Mouse (Mus musculus): ENCODE measurements around the gene St14. TPM values are rescaled to one million over a fixed set of nuclear protein-coding genes. Genes with fewer than 3 reads are reported as not detected.
A peak's percentile ranks its signal among the peaks of the same experiment; 100 is the strongest.

The St14 gene
- polyA plus RNA-seq, 1 experiment from 2014 or later = 0.37 TPM

- peaks cover 97% of the 10 kb centered on the region for H3K36me3 ChIP-seq (replicated peaks; ENCODE audit: control insufficient read depth, insufficient read depth)
- no peaks in the 10 kb centered on the region for H3K4me1 ChIP-seq (replicated peaks; ENCODE audit: control insufficient read depth, insufficient read depth, low read length)
- H3K27me3 ChIP-seq (ENCODE audit: control insufficient read depth, insufficient read depth, low read length) = no peaks in the 10 kb centered on the region
- DNase-seq (ENCODE audit: low spot score) = no peak
- no peak overlapping the region for H3K9ac ChIP-seq
- H3K27ac ChIP-seq = no peak overlapping the region
- no peak overlapping the region for H3K4me2 ChIP-seq (replicated peaks)
- no peaks in the 10 kb centered on the region for H3K9me3 ChIP-seq (ENCODE audit: control insufficient read depth, low read length)
- no peak overlapping the region for H3K4me3 ChIP-seq (replicated peaks; ENCODE audit: low read length)
- WGBS = 86% methylated on average over 1 of the region's 1 CpGs
- no peak for ATAC-seq (ENCODE audit: low FRiP score)
Observed at GRCm38 (mm10) chr9:31162911-31163310, 31.3 kb upstream of the St14 start.

- H3K9ac ChIP-seq = no peak overlapping the region
- H3K27me3 ChIP-seq (ENCODE audit: control insufficient read depth, insufficient read depth, low read length) = no peaks in the 10 kb centered on the region
- DNase-seq (ENCODE audit: low spot score) (peak; percentile 40), ATAC-seq (ENCODE audit: low FRiP score) (no peak)
- peaks cover 98% of the 10 kb centered on the region for H3K36me3 ChIP-seq (replicated peaks; ENCODE audit: control insufficient read depth, insufficient read depth)
- H3K4me1 ChIP-seq (replicated peaks; ENCODE audit: control insufficient read depth, insufficient read depth, low read length) = no peaks in the 10 kb centered on the region
- no peak overlapping the region for H3K27ac ChIP-seq
- H3K9me3 ChIP-seq (ENCODE audit: control insufficient read depth, low read length) = no peaks in the 10 kb centered on the region
- WGBS = 85% methylated on average over 4 of the region's 4 CpGs
- no peak overlapping the region for H3K4me3 ChIP-seq (replicated peaks; ENCODE audit: low read length)
- H3K4me2 ChIP-seq (replicated peaks) = no peak overlapping the region
Observed at GRCm38 (mm10) chr9:31159910-31160309, 28.3 kb upstream of the St14 start.

- H3K4me2 ChIP-seq (replicated peaks) = no peak overlapping the region
- H3K36me3 ChIP-seq (replicated peaks; ENCODE audit: control insufficient read depth, insufficient read depth) = peaks cover 95% of the 10 kb centered on the region
- H3K4me1 ChIP-seq (replicated peaks; ENCODE audit: control insufficient read depth, insufficient read depth, low read length) = no peaks in the 10 kb centered on the region
- ATAC-seq (ENCODE audit: low FRiP score) = no peak
- 85% methylated on average over 8 of the region's 8 CpGs for WGBS
- DNase-seq (ENCODE audit: low spot score) = no peak
- H3K4me3 ChIP-seq (replicated peaks; ENCODE audit: low read length) = no peak overlapping the region
- H3K27me3 ChIP-seq (ENCODE audit: control insufficient read depth, insufficient read depth, low read length) = no peaks in the 10 kb centered on the region
- H3K9ac ChIP-seq = no peak overlapping the region
- no peak overlapping the region for H3K27ac ChIP-seq
- no peaks in the 10 kb centered on the region for H3K9me3 ChIP-seq (ENCODE audit: control insufficient read depth, low read length)
Observed at GRCm38 (mm10) chr9:31156594-31156993, 24.9 kb upstream of the St14 start.

GRCm38 (mm10) chr9:31151050-31151449, 19.4 kb upstream of the St14 start:
- DNase-seq (ENCODE audit: low spot score) (peak; percentile 86), ATAC-seq (ENCODE audit: low FRiP score) (no peak)
- no peaks in the 10 kb centered on the region for H3K27me3 ChIP-seq (ENCODE audit: control insufficient read depth, insufficient read depth, low read length)
- peaks cover 75% of the 10 kb centered on the region for H3K36me3 ChIP-seq (replicated peaks; ENCODE audit: control insufficient read depth, insufficient read depth)
- 84% methylated on average over 2 of the region's 2 CpGs for WGBS
- no peaks in the 10 kb centered on the region for H3K4me1 ChIP-seq (replicated peaks; ENCODE audit: control insufficient read depth, insufficient read depth, low read length)
- H3K9me3 ChIP-seq (ENCODE audit: control insufficient read depth, low read length) = no peaks in the 10 kb centered on the region
- H3K27ac ChIP-seq = no peak overlapping the region
- no peak overlapping the region for H3K4me3 ChIP-seq (replicated peaks; ENCODE audit: low read length)
- H3K9ac ChIP-seq = no peak overlapping the region
- no peak overlapping the region for H3K4me2 ChIP-seq (replicated peaks)

GRCm38 (mm10) chr9:31148135-31148534, 16.5 kb upstream of the St14 start:
- Histone ChIP-seq H3K9ac (no peak overlapping the region), H3K36me3 (replicated peaks; ENCODE audit: control insufficient read depth, insufficient read depth) (peaks cover 46% of the 10 kb centered on the region), H3K27me3 (ENCODE audit: control insufficient read depth, insufficient read depth, low read length) (no peaks in the 10 kb centered on the region), H3K27ac (no peak overlapping the region), H3K4me3 (replicated peaks; ENCODE audit: low read length) (no peak overlapping the region), H3K4me2 (replicated peaks) (no peak overlapping the region), H3K9me3 (ENCODE audit: control insufficient read depth, low read length) (no peaks in the 10 kb centered on the region), H3K4me1 (replicated peaks; ENCODE audit: control insufficient read depth, insufficient read depth, low read length) (no peaks in the 10 kb centered on the region)
- DNase-seq (ENCODE audit: low spot score) = no peak
- 85% methylated on average over 7 of the region's 7 CpGs for WGBS
- no peak for ATAC-seq (ENCODE audit: low FRiP score)

- no peak for DNase-seq (ENCODE audit: low spot score)
- no peaks in the 10 kb centered on the region for H3K27me3 ChIP-seq (ENCODE audit: control insufficient read depth, insufficient read depth, low read length)
- H3K4me3 ChIP-seq (replicated peaks; ENCODE audit: low read length) = no peak overlapping the region
- no peaks in the 10 kb centered on the region for H3K9me3 ChIP-seq (ENCODE audit: control insufficient read depth, low read length)
- H3K36me3 ChIP-seq (replicated peaks; ENCODE audit: control insufficient read depth, insufficient read depth) = peaks cover 25% of the 10 kb centered on the region
- ATAC-seq (ENCODE audit: low FRiP score) = no peak
- WGBS = 85% methylated on average over 7 of the region's 7 CpGs
- H3K4me1 ChIP-seq (replicated peaks; ENCODE audit: control insufficient read depth, insufficient read depth, low read length) = no peaks in the 10 kb centered on the region
- H3K9ac ChIP-seq = no peak overlapping the region
- no peak overlapping the region for H3K4me2 ChIP-seq (replicated peaks)
- H3K27ac ChIP-seq = no peak overlapping the region
Observed at GRCm38 (mm10) chr9:31145272-31145925, 13.7 kb upstream of the St14 start.

- no peak overlapping the region for H3K9ac ChIP-seq
- no peak overlapping the region for H3K4me2 ChIP-seq (replicated peaks)
- 76% methylated on average over 1 of the region's 1 CpGs for WGBS
- DNase-seq (ENCODE audit: low spot score) (no peak), ATAC-seq (ENCODE audit: low FRiP score) (no peak)
- H3K4me3 ChIP-seq (replicated peaks; ENCODE audit: low read length) = no peak overlapping the region
- H3K36me3 ChIP-seq (replicated peaks; ENCODE audit: control insufficient read depth, insufficient read depth) = peaks cover 6% of the 10 kb centered on the region; the same call in 1 of the 2 replicates
- no peaks in the 10 kb centered on the region for H3K4me1 ChIP-seq (replicated peaks; ENCODE audit: control insufficient read depth, insufficient read depth, low read length)
- H3K27me3 ChIP-seq (ENCODE audit: control insufficient read depth, insufficient read depth, low read length) = no peaks in the 10 kb centered on the region
- no peak overlapping the region for H3K27ac ChIP-seq
- H3K9me3 ChIP-seq (ENCODE audit: control insufficient read depth, low read length) = no peaks in the 10 kb centered on the region
Observed at GRCm38 (mm10) chr9:31142924-31143323, 11.3 kb upstream of the St14 start.

- WGBS = 85% methylated on average over 5 of the region's 5 CpGs
Observed at GRCm38 (mm10) chr9:31133131-31133530, 1.5 kb upstream of the St14 start.

GRCm38 (mm10) chr9:31130357-31131204, 1.1 kb downstream of the St14 start:
- H3K4me3 ChIP-seq (replicated peaks; ENCODE audit: low read length) = peak overlapping the region; percentile 40
- WGBS = 11% methylated on average over 26 of the region's 26 CpGs
- peak overlapping the region; percentile 86 for H3K4me2 ChIP-seq (replicated peaks)
- H3K27ac ChIP-seq = no peak overlapping the region
- no peak for ATAC-seq (ENCODE audit: low FRiP score)
- DNase-seq (ENCODE audit: low spot score) = no peak
- peaks cover 17% of the 10 kb centered on the region for H3K4me1 ChIP-seq (replicated peaks; ENCODE audit: control insufficient read depth, insufficient read depth, low read length)
- no peaks in the 10 kb centered on the region for H3K9me3 ChIP-seq (ENCODE audit: control insufficient read depth, low read length)
- H3K9ac ChIP-seq = peak overlapping the region; percentile 40; the same call in 1 of the 2 replicates
- peaks cover 59% of the 10 kb centered on the region for H3K27me3 ChIP-seq (ENCODE audit: control insufficient read depth, insufficient read depth, low read length)
- H3K36me3 ChIP-seq (replicated peaks; ENCODE audit: control insufficient read depth, insufficient read depth) = no peaks in the 10 kb centered on the region

More at GRCm38 (mm10) chr9:31133131-31133530, 1.5 kb upstream of the St14 start:
- no peak overlapping the region for H3K4me3 ChIP-seq (replicated peaks; ENCODE audit: low read length)
- no peak overlapping the region for H3K27ac ChIP-seq
- H3K9me3 ChIP-seq (ENCODE audit: control insufficient read depth, low read length) = no peaks in the 10 kb centered on the region
- H3K9ac ChIP-seq = no peak overlapping the region
- peaks cover 59% of the 10 kb centered on the region for H3K27me3 ChIP-seq (ENCODE audit: control insufficient read depth, insufficient read depth, low read length)
- H3K4me2 ChIP-seq (replicated peaks) = no peak overlapping the region
- no peak for DNase-seq (ENCODE audit: low spot score)
- ATAC-seq (ENCODE audit: low FRiP score) = no peak
- H3K4me1 ChIP-seq (replicated peaks; ENCODE audit: control insufficient read depth, insufficient read depth, low read length) = peaks cover 17% of the 10 kb centered on the region
- no peaks in the 10 kb centered on the region for H3K36me3 ChIP-seq (replicated peaks; ENCODE audit: control insufficient read depth, insufficient read depth)
